Mouse (Mus musculus) myocyte (in vitro differentiated cells): ENCODE data around the gene Nfe2l1.

Source experiments
- CEBPB ChIP-seq: IDR thresholded peaks from 2 replicates; pipeline ENCODE4 v1.6.1; 2011; ENCODE audit warnings: mild to moderate bottlenecking, moderate library complexity; ENCODE audit not compliant: poor library complexity, insufficient read depth, severe bottlenecking
- E2F4 ChIP-seq: IDR thresholded peaks from one replicate; pipeline ENCODE4 v1.6.1; 2011; ENCODE audit warnings: mild to moderate bottlenecking, control low read depth, moderate library complexity; ENCODE audit not compliant: insufficient read depth
- MYOD1 ChIP-seq, 3 experiments: IDR thresholded peaks; one replicate each; pipeline ENCODE4 v1.6.1; 2011; ENCODE audit warnings: control low read depth in 2 of 3, low read depth in 2 of 3, mild to moderate bottlenecking in 2 of 3, moderate library complexity in 1 of 3; ENCODE audit not compliant: insufficient read length in 2 of 3, control insufficient read depth in 1 of 3
- MYOG ChIP-seq, 3 experiments: IDR thresholded peaks; one replicate each; pipeline ENCODE4 v1.6.1; 2011; ENCODE audit warnings: control low read depth in 2 of 3, low read depth in 2 of 3, mild to moderate bottlenecking in 2 of 3; ENCODE audit not compliant: insufficient read length in 2 of 3, control insufficient read depth in 1 of 3, insufficient read depth in 1 of 3
- POLR2A ChIP-seq: IDR thresholded peaks from one replicate; pipeline ENCODE4 v1.6.1; 2011; ENCODE audit warnings: low read depth, mild to moderate bottlenecking, control low read depth, moderate library complexity; ENCODE audit not compliant: insufficient read length
- POLR2AphosphoS2 ChIP-seq: IDR thresholded peaks from one replicate; pipeline ENCODE4 v1.6.1; 2011; ENCODE audit warnings: low read depth, control low read depth; ENCODE audit not compliant: insufficient read length
- SRF ChIP-seq: IDR thresholded peaks from one replicate; pipeline ENCODE4 v1.6.1; 2011; ENCODE audit warnings: low read depth; ENCODE audit not compliant: control insufficient read depth, insufficient read length
- USF1 ChIP-seq: IDR thresholded peaks from one replicate; pipeline ENCODE4 v1.6.1; 2011; ENCODE audit warnings: low read depth, mild to moderate bottlenecking, control low read depth, moderate library complexity

DNA sequence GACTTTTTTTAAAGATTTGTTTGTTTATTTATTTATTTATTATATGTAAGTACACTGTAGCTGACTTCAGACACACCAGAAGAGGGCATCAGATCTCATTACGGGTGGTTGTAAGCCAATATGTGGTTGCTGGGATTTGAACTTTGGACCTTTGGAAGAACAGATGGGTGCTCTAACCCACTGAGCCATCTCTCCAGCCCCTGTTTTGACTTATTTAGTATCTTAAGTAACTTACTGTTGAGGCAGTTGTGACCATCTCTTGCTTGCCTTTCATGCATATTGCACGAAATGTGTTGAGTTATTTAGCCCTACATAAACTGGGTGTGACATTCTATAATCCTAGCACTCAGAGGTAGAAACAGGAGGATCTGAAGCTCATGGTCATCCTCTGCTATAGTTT, 30.3 kb downstream of the Nfe2l1 start:
- TF ChIP-seq E2F4 (no peak), POLR2AphosphoS2 (no peak), POLR2A (no peak), MYOD1 (IDR thresholded peaks at IDR 0.05; ENCODE audit: control insufficient read depth in 1 of 3, insufficient read length in 2 of 3, low read depth in 2 of 3) (no peak), MYOG (IDR thresholded peaks at IDR 0.05; ENCODE audit: control insufficient read depth in 1 of 3, insufficient read depth in 1 of 3, insufficient read length in 2 of 3, low read depth in 2 of 3) (no peak), CEBPB (no peak), SRF (no peak), USF1 (no peak)
